Mouse (Mus musculus) G1E (cell line): Measurements from ENCODE around the gene Abca1.

ENCODE experiments used
- CTCF ChIP-seq: IDR thresholded peaks from 2 replicates; pipeline ENCODE4 v1.5.1; 2012; ENCODE audit warnings: low read depth, low read length, inconsistent platforms, mixed read lengths
- GATA1 ChIP-seq: IDR thresholded peaks from 2 replicates; pipeline ENCODE4 v1.6.1; 2012; ENCODE audit warnings: borderline replicate concordance, low read length, inconsistent platforms, mixed read lengths
- GATA2 ChIP-seq: IDR thresholded peaks from 2 replicates; pipeline ENCODE4 v1.6.1; 2012; ENCODE audit warnings: low read depth, low read length, inconsistent platforms, borderline replicate concordance
- POLR2AphosphoS5 ChIP-seq: IDR thresholded peaks from 2 replicates; pipeline ENCODE4 v1.6.1; 2012; ENCODE audit warnings: low read depth, low read length, inconsistent platforms; ENCODE audit not compliant: insufficient replicate concordance
- TAL1 ChIP-seq: conservative IDR thresholded peaks from 2 replicates; pipeline ENCODE4 v1.6.1; 2012; ENCODE audit warnings: low read depth, low read length, inconsistent platforms, mixed read lengths

- TF ChIP-seq GATA1 (no peak), CTCF (no peak), TAL1 (no peak), POLR2AphosphoS5 (no peak), GATA2 (no peak)
Observed at GRCm38 (mm10) chr4:53093615-53094014, 66.1 kb downstream of the Abca1 start.
